ENCODE assay signal across 17 mouse cellular contexts in genomic region chr15:79018886-79019285, GRCm38 (mm10). TPM values are rescaled to one million over a fixed set of nuclear protein-coding genes. Genes with fewer than 3 reads are reported as not detected.
A peak's percentile ranks its signal among the peaks of the same experiment; 100 is the strongest.
DNase-seq lines count a peak whose midpoint lies in the region; ATAC-seq and TF ChIP-seq lines count a peak whose summit lies in the region.
"Had no signal": no experiment of that assay in that cellular context is flagged by ENCODE, and none has a peak within 500 bp of the region (broad histone marks: within the 10 kb centered on the region; RNA-seq: fewer than 3 reads in every experiment).

No protein-coding gene starts in this region.

- DNase-seq in forebrain, postnatal 0 days, result no peak
- no peak for DNase-seq in layer of hippocampus, adult 2 months (ENCODE audit: low spot score in 2 of 2)
- no peak for DNase-seq in layer of hippocampus, adult 9-11 months
- peak; percentile 45 for DNase-seq in limb, embryonic 14.5 days (ENCODE audit: low spot score)
- no peak for DNase-seq in thymus, postnatal 36 days
- DNase-seq: cerebellum, adult 18-20 months; heart, adult 11 months; lung, postnatal 14 days had no signal

- WGBS in forebrain, postnatal 0 days, result 65% methylated on average over 3 of the region's 3 CpGs
- WGBS in forebrain, embryonic 13.5 days, result 64% methylated on average over 3 of the region's 3 CpGs
- WGBS in limb, embryonic 14.5 days, result 50% methylated on average over 3 of the region's 3 CpGs

- H3K4me1 ChIP-seq in forebrain, postnatal 0 days (ENCODE audit: insufficient read depth), result no peaks in the 10 kb centered on the region
- no peaks in the 10 kb centered on the region; the same call in 1 of the 2 replicates for H3K4me1 ChIP-seq in forebrain, embryonic 13.5 days
- H3K4me1 ChIP-seq in E14TG2a.4 (replicated peaks; ENCODE audit: low read depth, low read length), result peaks cover 21% of the 10 kb centered on the region
- H3K4me1 ChIP-seq in limb, embryonic 14.5 days (ENCODE audit: control insufficient read depth, insufficient read depth, low read length), result no peaks in the 10 kb centered on the region
- H3K4me1 ChIP-seq: midbrain, embryonic 12.5 days had no signal

- H3K9me3 ChIP-seq in forebrain, postnatal 0 days (ENCODE audit: low read length), result no peaks in the 10 kb centered on the region
- no peaks in the 10 kb centered on the region for H3K9me3 ChIP-seq in forebrain, embryonic 13.5 days (replicated peaks)
- H3K9me3 ChIP-seq in E14TG2a.4 (ENCODE audit: low read length), result no peaks in the 10 kb centered on the region
- H3K9me3 ChIP-seq in limb, embryonic 14.5 days (ENCODE audit: control insufficient read depth, low read length), result no peaks in the 10 kb centered on the region
- H3K9me3 ChIP-seq: midbrain, embryonic 12.5 days had no signal

- TF ChIP-seq POLR2A in limb, embryonic 14.5 days (IDR thresholded peaks at IDR 0.05; ENCODE audit: borderline replicate concordance, extremely low read depth, insufficient read depth, insufficient read length), result no peak

- no peak overlapping the region for H3K4me2 ChIP-seq in forebrain, postnatal 0 days (ENCODE audit: low read depth)
- no peak overlapping the region for H3K4me2 ChIP-seq in forebrain, embryonic 13.5 days
- no peak overlapping the region for H3K4me2 ChIP-seq in limb, embryonic 14.5 days (replicated peaks; ENCODE audit: low read depth, low read length, severe bottlenecking)
- H3K4me2 ChIP-seq: midbrain, embryonic 12.5 days had no signal

- peak; percentile 48 for TF ChIP-seq CTCF in forebrain, postnatal 0 days (IDR thresholded peaks at IDR 0.05; ENCODE audit: low read depth)
- peak; percentile 50 for TF ChIP-seq CTCF in layer of hippocampus, adult 2 months (conservative IDR thresholded peaks at IDR 0.05)
- peak; percentile 39 for TF ChIP-seq CTCF in E14TG2a.4 (conservative IDR thresholded peaks at IDR 0.05; ENCODE audit: low read length)

- ATAC-seq in forebrain, postnatal 0 days, result no peak
- ATAC-seq in forebrain, embryonic 13.5 days, result no peak
- ATAC-seq in limb, embryonic 14.5 days (ENCODE audit: low FRiP score, low read depth), result no peak
- ATAC-seq in CD4-positive, CD25-positive, alpha-beta regulatory T cell, adult 4 months, result no peak
- ATAC-seq: inflammation-experienced regulatory T-cells, adult 6 months had no signal

- H3K27me3 ChIP-seq in forebrain, postnatal 0 days (ENCODE audit: insufficient read depth, low read length), result no peaks in the 10 kb centered on the region; the same call in 1 of the 2 replicates
- no peaks in the 10 kb centered on the region for H3K27me3 ChIP-seq in forebrain, embryonic 13.5 days
- peaks cover 16% of the 10 kb centered on the region for H3K27me3 ChIP-seq in E14TG2a.4 (ENCODE audit: insufficient read depth, low read length)
- H3K27me3 ChIP-seq in limb, embryonic 14.5 days (ENCODE audit: control insufficient read depth, insufficient read depth, low read length), result no peaks in the 10 kb centered on the region

- H3K27ac ChIP-seq in forebrain, postnatal 0 days (ENCODE audit: low read depth, low read length), result no peak overlapping the region
- H3K27ac ChIP-seq in forebrain, embryonic 13.5 days, result no peak overlapping the region
- no peak overlapping the region for H3K27ac ChIP-seq in layer of hippocampus, adult 2 months
- H3K27ac ChIP-seq in limb, embryonic 14.5 days (replicated peaks; ENCODE audit: low read depth, low read length), result no peak overlapping the region
- H3K27ac ChIP-seq: midbrain, embryonic 12.5 days had no signal

- H3K4me3 ChIP-seq in forebrain, postnatal 0 days (ENCODE audit: low read depth, low read length), result no peak overlapping the region
- H3K4me3 ChIP-seq in forebrain, embryonic 13.5 days, result no peak overlapping the region
- H3K4me3 ChIP-seq in layer of hippocampus, adult 2 months, result no peak overlapping the region
- no peak overlapping the region for H3K4me3 ChIP-seq in E14TG2a.4 (replicated peaks; ENCODE audit: low read length)
- no peak overlapping the region for H3K4me3 ChIP-seq in limb, embryonic 14.5 days (replicated peaks; ENCODE audit: low read length)
- H3K4me3 ChIP-seq: midbrain, embryonic 12.5 days had no signal

- H3K9ac ChIP-seq in forebrain, postnatal 0 days, result no peak overlapping the region
- H3K9ac ChIP-seq in forebrain, embryonic 13.5 days, result no peak overlapping the region
- no peak overlapping the region for H3K9ac ChIP-seq in limb, embryonic 14.5 days (ENCODE audit: low read depth, low read length, severe bottlenecking)
- H3K9ac ChIP-seq: midbrain, embryonic 12.5 days had no signal

- H3K36me3 ChIP-seq in forebrain, postnatal 0 days (ENCODE audit: insufficient read depth), result no peaks in the 10 kb centered on the region
- H3K36me3 ChIP-seq in forebrain, embryonic 13.5 days (ENCODE audit: poor library complexity, severe bottlenecking), result no peaks in the 10 kb centered on the region
- H3K36me3 ChIP-seq in E14TG2a.4 (ENCODE audit: insufficient read depth, low read length), result no peaks in the 10 kb centered on the region
- no peaks in the 10 kb centered on the region for H3K36me3 ChIP-seq in limb, embryonic 14.5 days (ENCODE audit: control insufficient read depth, insufficient read depth, low read length)
- H3K36me3 ChIP-seq: midbrain, embryonic 12.5 days had no signal

RNA-seq across cellular contexts. Expression of gene H1f0, which starts 9.4 kb away (rescaled TPM):
- total RNA-seq in forebrain, postnatal 0 days (2014; rRNA removed), result 198 and 209 TPM in 2 replicates
- polyA plus RNA-seq in forebrain, postnatal 0 days (2015; fragmentation: Nextera tagmentation; extraction: Ambion mirVana), result 224 and 248 TPM in 2 replicates
- 546 and 569 TPM in 2 replicates for polyA plus RNA-seq in forebrain, embryonic 13.5 days (2015; fragmentation: Nextera tagmentation; extraction: Ambion mirVana)
- total RNA-seq in layer of hippocampus, adult 2 months (2021), result 10 to 100 TPM; 86.3 to 89.0 TPM
- polyA plus RNA-seq in limb, embryonic 14.5 days (2012; rRNA removed), result 390 and 433 TPM in 2 replicates
- polyA plus RNA-seq in limb, embryonic 14.5 days (2014; fragmentation: Nextera tagmentation; extraction: Ambion mirVana), result 250 and 278 TPM in 2 replicates
- 10 to 100 TPM; 20.7 to 33.3 TPM for polyA plus RNA-seq in CD4-positive, CD25-positive, alpha-beta regulatory T cell, adult 4 months (2017; shearing (Covaris generic))

RNA-seq across cellular contexts. Expression of gene Galr3, which starts 22.8 kb away (rescaled TPM):
- total RNA-seq in forebrain, postnatal 0 days (2014; rRNA removed), result 0.62 TPM in 1 of 2 replicates, not detected in the other
- 0.12 and 0.20 TPM in 2 replicates for polyA plus RNA-seq in forebrain, postnatal 0 days (2015; fragmentation: Nextera tagmentation; extraction: Ambion mirVana)
- not detected in 2 replicates for polyA plus RNA-seq in forebrain, embryonic 13.5 days (2015; fragmentation: Nextera tagmentation; extraction: Ambion mirVana)
- total RNA-seq in layer of hippocampus, adult 2 months (2021), result under 1 TPM in 1 of 2 experiments, not detected in 1; 0.39 TPM
- polyA plus RNA-seq in limb, embryonic 14.5 days (2012; rRNA removed), result 0.39 and 0.49 TPM in 2 replicates
- not detected in 2 replicates for polyA plus RNA-seq in limb, embryonic 14.5 days (2014; fragmentation: Nextera tagmentation; extraction: Ambion mirVana)
- polyA plus RNA-seq in CD4-positive, CD25-positive, alpha-beta regulatory T cell, adult 4 months (2017; shearing (Covaris generic)), result not detected
- total RNA-seq: liver, adult 2 months had no signal
- polyA plus RNA-seq: C2C12; heart, embryonic 16.5 days; inflammation-experienced regulatory T-cells, adult 6 months; liver, adult 2 months; midbrain, embryonic 12.5 days; neural tube, embryonic 11.5 days had no signal

RNA-seq across cellular contexts. Expression of gene Ankrd54, which starts 43.8 kb away (rescaled TPM):
- 43.3 and 50.5 TPM in 2 replicates for total RNA-seq in forebrain, postnatal 0 days (2014; rRNA removed)
- 41.2 and 45.8 TPM in 2 replicates for polyA plus RNA-seq in forebrain, postnatal 0 days (2015; fragmentation: Nextera tagmentation; extraction: Ambion mirVana)
- 53.0 and 53.9 TPM in 2 replicates for polyA plus RNA-seq in forebrain, embryonic 13.5 days (2015; fragmentation: Nextera tagmentation; extraction: Ambion mirVana)
- total RNA-seq in layer of hippocampus, adult 2 months (2021), result 10 to 100 TPM; 17.4 to 19.5 TPM
- 58.3 and 72.3 TPM in 2 replicates for polyA plus RNA-seq in limb, embryonic 14.5 days (2012; rRNA removed)
- polyA plus RNA-seq in limb, embryonic 14.5 days (2014; fragmentation: Nextera tagmentation; extraction: Ambion mirVana), result 44.4 and 54.3 TPM in 2 replicates
- 1 to 10 TPM; 3.5 to 9.6 TPM for polyA plus RNA-seq in CD4-positive, CD25-positive, alpha-beta regulatory T cell, adult 4 months (2017; shearing (Covaris generic))

RNA-seq across cellular contexts. Expression of gene Eif3l, which starts 56.1 kb away (rescaled TPM):
- 213 and 218 TPM in 2 replicates for total RNA-seq in forebrain, postnatal 0 days (2014; rRNA removed)
- polyA plus RNA-seq in forebrain, postnatal 0 days (2015; fragmentation: Nextera tagmentation; extraction: Ambion mirVana), result 179 and 191 TPM in 2 replicates
- 207 and 215 TPM in 2 replicates for polyA plus RNA-seq in forebrain, embryonic 13.5 days (2015; fragmentation: Nextera tagmentation; extraction: Ambion mirVana)
- total RNA-seq in layer of hippocampus, adult 2 months (2021), result 10 to 100 TPM; 68.9 to 69.5 TPM
- 198 and 206 TPM in 2 replicates for polyA plus RNA-seq in limb, embryonic 14.5 days (2012; rRNA removed)
- polyA plus RNA-seq in limb, embryonic 14.5 days (2014; fragmentation: Nextera tagmentation; extraction: Ambion mirVana), result 214 and 219 TPM in 2 replicates
- polyA plus RNA-seq in CD4-positive, CD25-positive, alpha-beta regulatory T cell, adult 4 months (2017; shearing (Covaris generic)), result 100 to 1,000 TPM; 224 to 263 TPM
